Mouse (Mus musculus) G1E (cell line): ENCODE data around the gene Gm28048. TPM values are rescaled to one million over a fixed set of nuclear protein-coding genes. Genes with fewer than 3 reads are reported as not detected.

ENCODE experiments used
- ATAC-seq: 2 replicates; pipeline ENCODE4 v1.8.0; 2016; ENCODE audit warnings: mild to moderate bottlenecking; ENCODE audit not compliant: insufficient number of reproducible peaks, poor library complexity, low FRiP score, severe bottlenecking; ENCODE audit errors: extremely low read depth
- DNase-seq: peaks from one replicate; pipeline ENCODE4 v3.0.0; 2012; ENCODE audit warnings: low spot score
- H3K27me3 ChIP-seq: 2 replicates; pipeline ENCODE4 v1.6.1; 2012; ENCODE audit warnings: mild to moderate bottlenecking, low read length, inconsistent platforms; ENCODE audit not compliant: insufficient read depth
- H3K36me3 ChIP-seq: replicated peaks from 2 replicates; pipeline ENCODE3; 2012; ENCODE audit warnings: mild to moderate bottlenecking, inconsistent platforms
- H3K4me1 ChIP-seq: 2 replicates; pipeline ENCODE4 v1.6.1; 2012; ENCODE audit warnings: low read depth, low read length, inconsistent platforms, mixed read lengths; ENCODE audit not compliant: insufficient read depth
- H3K4me3 ChIP-seq: 2 replicates; pipeline ENCODE4 v1.5.1; 2012; ENCODE audit warnings: low read depth, mild to moderate bottlenecking, inconsistent platforms, low read length, moderate library complexity, mixed read lengths
- H3K9me3 ChIP-seq: replicated peaks from 2 replicates; pipeline ENCODE4 v1.6.1; 2012; ENCODE audit warnings: inconsistent platforms
- CTCF ChIP-seq: IDR thresholded peaks from 2 replicates; pipeline ENCODE4 v1.5.1; 2012; ENCODE audit warnings: low read depth, low read length, inconsistent platforms, mixed read lengths
- GATA1 ChIP-seq: IDR thresholded peaks from 2 replicates; pipeline ENCODE4 v1.6.1; 2012; ENCODE audit warnings: borderline replicate concordance, low read length, inconsistent platforms, mixed read lengths
- GATA2 ChIP-seq: IDR thresholded peaks from 2 replicates; pipeline ENCODE4 v1.6.1; 2012; ENCODE audit warnings: low read depth, low read length, inconsistent platforms, borderline replicate concordance
- POLR2AphosphoS5 ChIP-seq: IDR thresholded peaks from 2 replicates; pipeline ENCODE4 v1.6.1; 2012; ENCODE audit warnings: low read depth, low read length, inconsistent platforms; ENCODE audit not compliant: insufficient replicate concordance
- TAL1 ChIP-seq: conservative IDR thresholded peaks from 2 replicates; pipeline ENCODE4 v1.6.1; 2012; ENCODE audit warnings: low read depth, low read length, inconsistent platforms, mixed read lengths
- polyA plus RNA-seq: library from polyadenylated mRNA; stranded (reverse); fragments of >175 nt; gene quantifications from 2 replicates; pipeline ENCODE4 v1.2.3, GENCODE M21; 2012
- total RNA-seq, 2 experiments: library from RNA; stranded (forward) in 1 of 2; stranded (reverse) in 1 of 2; fragments of 200-1000 nt in 1 of 2; fragments of >200 nt in 1 of 2; fragmentation: Nextera tagmentation in 1 of 2; gene quantifications; 2 replicates each; pipeline ENCODE4 v1.2.3; 2014 to 2017

Gm28048 gene
- total and polyA plus RNA-seq, 3 experiments, result 30.9 to 37.9 TPM; not detected in 1

DNA sequence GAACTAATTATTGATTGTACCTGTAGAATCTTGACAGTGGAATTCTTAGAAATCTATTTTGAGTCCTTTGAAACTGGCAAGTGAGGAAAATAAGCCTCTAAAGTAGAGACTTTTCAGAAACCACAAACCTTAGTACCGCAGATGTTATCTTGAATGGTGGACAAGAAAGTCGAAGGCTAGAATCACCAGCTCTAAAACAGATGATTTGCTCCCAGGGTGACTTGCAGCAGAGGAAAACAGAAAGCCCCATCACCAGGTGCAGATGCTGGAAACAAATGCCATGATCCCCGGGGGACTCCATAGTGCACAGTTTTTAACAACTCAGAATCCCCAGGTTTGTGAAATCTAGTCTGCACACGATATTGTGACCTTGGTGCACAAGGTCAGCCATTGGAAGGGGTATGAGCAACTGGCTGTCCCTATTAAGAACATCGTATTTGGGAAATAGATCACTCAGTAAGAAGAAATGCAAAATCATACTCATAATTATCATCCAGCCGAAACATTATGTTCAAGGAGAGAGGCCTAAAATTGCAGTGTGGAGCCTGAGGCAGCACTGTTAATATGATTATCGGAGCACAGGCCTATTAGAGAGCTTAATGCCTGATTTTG, 116.1 kb downstream of the Gm28048 start:
- Histone ChIP-seq H3K27me3 (peaks cover 19% of the 10 kb centered on the region), H3K4me1 (peaks cover 22% of the 10 kb centered on the region), H3K4me3 (no peak overlapping the region), H3K36me3 (no peaks in the 10 kb centered on the region), H3K9me3 (no peaks in the 10 kb centered on the region)
- peak; percentile 28; the same call in 1 of the 2 replicates for ATAC-seq
- TF ChIP-seq POLR2AphosphoS5 (no peak), CTCF (no peak), TAL1 (no peak), GATA1 (no peak), GATA2 (no peak)
- DNase-seq, result no peak

DNA sequence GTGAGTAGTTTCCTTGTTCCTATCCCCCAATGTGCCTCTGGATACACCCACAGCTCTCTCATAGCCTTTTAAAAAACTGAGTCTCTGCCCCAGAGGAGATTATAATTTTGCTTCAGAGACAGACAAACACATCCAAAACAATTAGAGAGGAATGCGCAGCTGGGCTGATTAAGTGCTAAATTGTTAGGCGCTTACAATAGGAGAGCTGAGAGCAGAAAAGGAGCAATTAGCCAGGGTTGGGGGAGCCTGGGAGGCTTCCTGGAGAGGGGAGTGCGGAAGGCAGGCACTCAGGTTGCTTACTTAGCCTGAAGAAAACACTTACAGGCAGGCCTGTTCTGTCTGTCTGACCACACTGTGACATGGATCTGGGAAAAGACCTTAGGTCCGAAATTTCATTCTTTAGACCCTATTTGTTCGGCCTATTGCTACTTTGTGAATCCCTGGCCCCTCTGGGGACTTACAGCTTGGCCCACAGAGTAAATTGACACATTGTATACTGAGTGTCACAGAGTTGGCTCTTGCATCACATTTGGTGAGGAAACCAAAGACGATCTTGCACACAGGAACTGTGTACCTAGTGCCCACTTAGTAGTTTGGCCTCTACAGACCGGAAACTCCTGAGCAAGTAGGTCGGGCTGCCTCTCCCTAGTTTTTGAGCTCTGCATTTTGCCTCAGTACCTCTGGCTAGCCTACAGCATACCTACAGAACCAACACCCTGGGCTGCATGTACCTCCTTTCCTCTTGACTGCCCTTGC, 117.4 kb downstream of the Gm28048 start:
- TF ChIP-seq TAL1 (no peak), GATA1 (no peak), GATA2 (no peak), CTCF (no peak), POLR2AphosphoS5 (no peak)
- Histone ChIP-seq H3K9me3 (no peaks in the 10 kb centered on the region), H3K36me3 (no peaks in the 10 kb centered on the region), H3K4me3 (no peak overlapping the region), H3K27me3 (peaks cover 19% of the 10 kb centered on the region), H3K4me1 (peaks cover 31% of the 10 kb centered on the region)
- DNase-seq, result no peak
- ATAC-seq, result no peak

DNA sequence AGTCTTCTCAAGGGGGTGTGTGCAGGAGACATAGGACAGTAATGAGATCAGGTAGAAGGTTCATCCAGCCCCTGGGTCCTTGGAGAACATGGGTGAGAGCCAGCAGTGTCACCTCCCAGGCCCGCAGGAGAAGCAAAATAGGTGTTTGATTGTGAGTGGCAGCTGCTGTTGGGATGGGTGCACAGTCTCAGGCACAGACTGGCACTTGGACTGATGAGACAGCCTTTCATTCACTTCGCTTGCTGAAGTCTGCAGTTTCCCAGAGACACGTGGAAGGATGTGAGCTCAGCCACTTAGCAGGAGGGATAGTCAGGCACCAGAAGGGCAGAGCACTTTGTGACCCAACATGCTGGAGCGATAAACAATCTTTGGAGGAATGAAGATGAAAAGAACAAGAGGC, 118.3 kb downstream of the Gm28048 start:
- Histone ChIP-seq H3K27me3 (peaks cover 18% of the 10 kb centered on the region), H3K4me3 (no peak overlapping the region), H3K36me3 (no peaks in the 10 kb centered on the region), H3K4me1 (peaks cover 32% of the 10 kb centered on the region), H3K9me3 (no peaks in the 10 kb centered on the region)
- no peak for ATAC-seq
- DNase-seq, result no peak
- TF ChIP-seq GATA2 (no peak), POLR2AphosphoS5 (no peak), GATA1 (no peak), CTCF (no peak), TAL1 (no peak)

DNA sequence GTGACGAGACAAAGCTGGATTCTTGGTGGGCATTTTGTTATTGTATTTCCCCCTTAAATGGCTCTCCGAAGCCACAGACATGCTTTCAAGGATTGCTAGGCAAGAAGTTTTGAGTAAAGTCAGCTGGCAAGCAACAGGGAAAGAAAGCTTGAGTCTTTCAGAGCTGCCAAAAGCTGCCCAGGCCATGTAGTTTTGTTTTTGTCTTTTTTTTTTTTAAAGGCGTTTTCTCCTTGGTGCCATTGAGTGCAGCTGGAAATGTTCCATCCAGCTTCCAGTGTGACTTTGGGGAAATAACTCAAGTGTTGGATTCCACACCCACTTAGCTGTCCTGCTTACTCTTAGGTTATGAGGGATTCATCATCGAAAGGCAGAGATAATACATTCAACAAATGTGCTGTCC, 120.6 kb downstream of the Gm28048 start:
- Histone ChIP-seq H3K36me3 (peaks cover 2% of the 10 kb centered on the region), H3K27me3 (peaks cover 6% of the 10 kb centered on the region), H3K4me3 (no peak overlapping the region), H3K4me1 (peaks cover 48% of the 10 kb centered on the region), H3K9me3 (no peaks in the 10 kb centered on the region)
- ATAC-seq (no peak), DNase-seq (no peak)
- TF ChIP-seq TAL1, result no peak
- no peak for TF ChIP-seq GATA1
- no peak for TF ChIP-seq CTCF
- TF ChIP-seq POLR2AphosphoS5, result no peak
- TF ChIP-seq GATA2, result no peak

DNA sequence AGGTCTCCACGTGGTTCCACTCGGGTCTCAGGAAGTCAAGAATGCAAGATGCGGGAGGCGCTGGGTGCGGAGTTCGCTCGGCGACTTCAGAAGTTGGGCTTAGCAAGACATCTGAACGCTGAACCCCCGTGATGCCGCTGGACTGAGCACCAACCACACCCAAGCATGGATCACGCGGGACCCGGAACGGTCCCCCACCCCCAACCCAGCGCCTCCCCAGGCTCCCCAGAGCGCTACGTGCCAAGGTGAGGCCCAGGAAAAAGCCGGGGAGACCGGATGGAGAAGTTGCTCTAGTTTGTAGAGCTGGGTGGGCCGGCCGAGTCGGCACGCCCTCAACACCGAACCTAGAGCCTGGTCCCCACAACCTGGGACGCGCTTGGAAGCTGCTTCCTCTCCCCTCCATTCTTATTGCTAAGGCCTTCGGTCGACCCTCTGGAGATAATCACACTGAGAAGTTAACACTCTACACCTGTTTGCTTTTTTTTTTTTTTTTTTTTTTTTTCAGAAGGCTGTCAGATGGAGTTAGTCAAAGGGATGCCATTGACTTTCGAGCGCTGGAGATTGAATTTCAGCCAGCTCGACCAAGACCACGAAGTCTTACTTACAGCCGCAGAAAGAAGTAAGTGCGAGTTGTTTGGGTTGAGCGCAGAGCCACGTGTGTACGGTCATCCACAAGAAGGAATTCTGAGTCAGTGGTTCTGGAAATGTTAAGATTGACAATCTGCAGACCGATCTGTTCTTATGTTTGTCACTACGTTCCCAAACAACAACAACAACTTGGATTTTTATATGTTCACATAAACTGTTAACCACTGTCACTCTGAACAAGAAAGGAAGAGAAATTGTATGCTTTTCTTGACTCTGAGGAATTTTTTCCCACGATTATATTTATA, 121.3 kb downstream of the Gm28048 start, which contains the start of gene B3gnt2:
B3gnt2 (minus strand) TSS at position 627 of the 893 bp plus-strand sequence.
- H3K9me3 ChIP-seq, result no peaks in the 10 kb centered on the region
- H3K27me3 ChIP-seq, result peaks cover 6% of the 10 kb centered on the region
- H3K4me3 ChIP-seq, result peak within 1 kb of the TSS; percentile 87
- H3K36me3 ChIP-seq, result peaks cover 2% of the 10 kb centered on the region
- DNase-seq, result peak; percentile 65
- peak; percentile 30 for ATAC-seq
- peaks cover 49% of the 10 kb centered on the region for H3K4me1 ChIP-seq
- no peak for TF ChIP-seq GATA2
- TF ChIP-seq CTCF, result no peak
- TF ChIP-seq GATA1, result no peak
- no peak for TF ChIP-seq TAL1
